Mouse (Mus musculus) C2C12 (cell line): ENCODE data around the gene Aak1.

Experiments
- CTCF ChIP-seq: IDR thresholded peaks from one replicate; pipeline ENCODE4 v1.5.1; 2011; ENCODE audit not compliant: control insufficient read depth, insufficient read depth, insufficient read length
- MAX ChIP-seq: IDR thresholded peaks from one replicate; pipeline ENCODE4 v1.6.1; 2011; ENCODE audit warnings: mild to moderate bottlenecking, control low read depth

DNA sequence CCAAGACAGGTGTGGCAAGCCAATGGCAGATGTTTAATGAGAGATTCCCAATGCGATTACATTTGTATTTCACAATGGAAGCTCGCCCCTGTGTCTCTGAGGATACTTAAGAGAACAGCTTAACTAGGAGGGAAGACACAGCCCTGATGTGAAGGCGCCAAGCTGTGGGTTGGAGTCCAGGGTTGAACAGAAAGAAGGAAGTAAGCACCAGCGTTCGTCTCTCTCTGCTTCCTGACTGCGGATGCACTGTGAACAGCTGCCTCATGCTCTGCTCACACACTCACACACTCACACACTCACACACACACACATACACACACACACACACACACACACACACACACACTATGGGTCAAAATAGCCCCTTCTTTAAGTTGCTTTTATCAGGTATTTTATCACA, 19.5 kb upstream of the Aak1 start:
- TF ChIP-seq CTCF (no peak), MAX (no peak)
